Comparison of ENCODE assay signal across 8 mouse cellular contexts in genomic region chr12:101958960-101959780, GRCm38 (mm10). TPM values are rescaled to one million over a fixed set of nuclear protein-coding genes. Genes with fewer than 3 reads are reported as not detected.
A peak's percentile ranks its signal among the peaks of the same experiment; 100 is the strongest.
DNase-seq lines count a peak whose midpoint lies in the region; ATAC-seq and TF ChIP-seq lines count a peak whose summit lies in the region.
"Not testable (repeated sequence)": the region's sequence is repeated elsewhere in the genome, so short reads cannot be mapped to it uniquely, and the experiment has no call there.

No protein-coding gene starts in this region.

- not testable (repeated sequence) for DNase-seq in CH12.LX (ENCODE audit: extremely low read depth); embryonic facial prominence, embryonic 14.5 days (ENCODE audit: low spot score); heart, adult 2 months; hindbrain, embryonic 14.5 days (ENCODE audit: low spot score); layer of hippocampus, adult 2 months (ENCODE audit: low spot score in 2 of 2)

- not testable (repeated sequence) for H3K27me3 ChIP-seq in CH12.LX (replicated peaks); embryonic facial prominence, embryonic 14.5 days (replicated peaks; ENCODE audit: control insufficient read depth, insufficient read depth, low read length); heart, adult 2 months (ENCODE audit: control insufficient read depth, insufficient read depth, low read length); hindbrain, embryonic 14.5 days (ENCODE audit: control insufficient read depth, insufficient read depth, low read length); liver, embryonic 15.5 days; midbrain, embryonic 12.5 days; stomach, embryonic 14.5 days (ENCODE audit: control insufficient read depth, insufficient read depth, low read length)

- not testable (repeated sequence) for H3K79me2 ChIP-seq in CH12.LX (replicated peaks; ENCODE audit: control insufficient read depth, extremely low read depth, insufficient read depth, poor library complexity, severe bottlenecking); heart, adult 2 months (replicated peaks; ENCODE audit: control insufficient read depth, insufficient read depth, low read length)

- H3K4me1 ChIP-seq in CH12.LX (ENCODE audit: control insufficient read depth in 1 of 2, insufficient read depth in 2 of 2), result peaks cover 8 to 31% of the 10 kb centered on the region in 2 experiments; a peak in 3 of 4 replicates
- H3K4me1 ChIP-seq in embryonic facial prominence, embryonic 14.5 days (ENCODE audit: control insufficient read depth, insufficient read depth, low read length); heart, adult 2 months (ENCODE audit: control insufficient read depth, insufficient read depth, low read length); stomach, embryonic 14.5 days (ENCODE audit: control insufficient read depth, insufficient read depth, low read length): not testable (repeated sequence)
- H3K4me1 ChIP-seq in hindbrain, embryonic 14.5 days (replicated peaks; ENCODE audit: control insufficient read depth, insufficient read depth, low read length), result peaks cover 15% of the 10 kb centered on the region
- H3K4me1 ChIP-seq in liver, embryonic 15.5 days (replicated peaks), result peaks cover 22% of the 10 kb centered on the region
- H3K4me1 ChIP-seq in midbrain, embryonic 12.5 days, result peaks cover 13% of the 10 kb centered on the region

- not testable (repeated sequence) for TF ChIP-seq POLR2A in CH12.LX (IDR thresholded peaks at IDR 0.05; ENCODE audit: low read depth, low read length); heart, adult 2 months (IDR thresholded peaks at IDR 0.05; ENCODE audit: insufficient read depth, low read depth, low read length)

- ATAC-seq in embryonic facial prominence, embryonic 14.5 days (ENCODE audit: low read depth); hindbrain, embryonic 14.5 days (ENCODE audit: low FRiP score); liver, embryonic 15.5 days (ENCODE audit: insufficient read depth); midbrain, embryonic 12.5 days (ENCODE audit: low FRiP score, low read depth); stomach, embryonic 14.5 days (ENCODE audit: insufficient number of reproducible peaks, insufficient read depth, low FRiP score, low read depth): not testable (repeated sequence)

- not testable (repeated sequence) for H3K9me3 ChIP-seq in CH12.LX (replicated peaks; ENCODE audit: low read length); embryonic facial prominence, embryonic 14.5 days (ENCODE audit: control insufficient read depth, low read length); hindbrain, embryonic 14.5 days (ENCODE audit: control insufficient read depth, low read length); liver, embryonic 15.5 days (replicated peaks); midbrain, embryonic 12.5 days; stomach, embryonic 14.5 days (ENCODE audit: control insufficient read depth, low read depth, low read length)

- peak; percentile 65 for TF ChIP-seq EP300 in CH12.LX (IDR thresholded peaks at IDR 0.05; ENCODE audit: low read length)
- not testable (repeated sequence) for TF ChIP-seq EP300 in heart, adult 2 months (IDR thresholded peaks at IDR 0.05; ENCODE audit: insufficient read depth, low read depth, low read length)

- H3K27ac ChIP-seq in CH12.LX (ENCODE audit: insufficient read depth, low read depth), result 0 out of 2 replicates have a peak overlapping the region, but pooled peaks have one; percentile 58
- not testable (repeated sequence) for H3K27ac ChIP-seq in embryonic facial prominence, embryonic 14.5 days (replicated peaks; ENCODE audit: low read depth, low read length); heart, adult 2 months; hindbrain, embryonic 14.5 days; midbrain, embryonic 12.5 days (replicated peaks); stomach, embryonic 14.5 days (ENCODE audit: low read length)
- H3K27ac ChIP-seq in layer of hippocampus, adult 2 months, result 0 out of 2 replicates have a peak overlapping the region, but pooled peaks have one; percentile 49
- 0 out of 2 replicates have a peak overlapping the region, but pooled peaks have one; percentile 51 for H3K27ac ChIP-seq in liver, embryonic 15.5 days (replicated peaks)

- dilution Hi-C loops in CH12.LX (cut with MboI; ENCODE audit: extremely low pct_ligation_motif_present, extremely low pct_unique_long_range_greater_than_20kb, low sequenced_read_pairs), result not testable (repeated sequence)

- in situ Hi-C loops in CH12.LX (cut with MboI; ENCODE audit: low pct_ligation_motif_present, low pct_unique_long_range_greater_than_20kb, low sequenced_read_pairs), result not testable (repeated sequence)

- not testable (repeated sequence) for H3K36me3 ChIP-seq in CH12.LX (replicated peaks in 1 of 2; ENCODE audit: control insufficient read depth in 1 of 2, insufficient read depth in 1 of 2, low read length in 1 of 2); embryonic facial prominence, embryonic 14.5 days (ENCODE audit: control insufficient read depth, insufficient read depth, low read length); heart, adult 2 months (ENCODE audit: control insufficient read depth, insufficient read depth, low read length); hindbrain, embryonic 14.5 days (replicated peaks; ENCODE audit: control insufficient read depth, insufficient read depth); liver, embryonic 15.5 days (replicated peaks); midbrain, embryonic 12.5 days; stomach, embryonic 14.5 days (ENCODE audit: control insufficient read depth, insufficient read depth, low read length)

- TF ChIP-seq CTCF in CH12.LX (conservative IDR thresholded peaks at IDR 0.05 in 1 of 2, IDR thresholded peaks at IDR 0.05 in 1 of 2; ENCODE audit: low read depth in 2 of 2, low read length in 2 of 2); heart, adult 2 months (IDR thresholded peaks at IDR 0.05); layer of hippocampus, adult 2 months (conservative IDR thresholded peaks at IDR 0.05): not testable (repeated sequence)

- H3K4me3 ChIP-seq in CH12.LX (replicated peaks in 1 of 3; ENCODE audit: low read depth in 2 of 3, low read length in 2 of 3, poor library complexity in 1 of 3), result peak overlapping the region in 1 of 3 experiments; percentile 92
- H3K4me3 ChIP-seq in embryonic facial prominence, embryonic 14.5 days (ENCODE audit: low read depth, low read length); hindbrain, embryonic 14.5 days (replicated peaks; ENCODE audit: low read length); layer of hippocampus, adult 2 months; midbrain, embryonic 12.5 days: not testable (repeated sequence)
- H3K4me3 ChIP-seq in heart, adult 2 months, result peak overlapping the region; percentile 99; the same call in 1 of the 2 replicates
- H3K4me3 ChIP-seq in liver, embryonic 15.5 days (replicated peaks), result peak overlapping the region; percentile 93
- 0 out of 2 replicates have a peak overlapping the region, but pooled peaks have one; percentile 80 for H3K4me3 ChIP-seq in stomach, embryonic 14.5 days (ENCODE audit: low read depth, low read length)

- intact Hi-C loops in heart, adult 2 months (cut with DNase I), result loop anchor here (1.0 to 2.0 kb wide), 4 partner anchors 16 to 876 kb away; partner anchors contain the start of genes Cpsf2, Ppp4r3a and Trip11

- peak overlapping the region; percentile 95 for H3K4me2 ChIP-seq in CH12.LX (ENCODE audit: insufficient read depth, low read depth, poor library complexity, severe bottlenecking)
- H3K4me2 ChIP-seq in embryonic facial prominence, embryonic 14.5 days (ENCODE audit: low read depth, low read length), result peak overlapping the region; percentile 56
- H3K4me2 ChIP-seq in hindbrain, embryonic 14.5 days (replicated peaks), result peak overlapping the region; percentile 67; the same call in 1 of the 2 replicates
- H3K4me2 ChIP-seq in liver, embryonic 15.5 days, result peak overlapping the region; percentile 80
- peak overlapping the region; percentile 63; the same call in 1 of the 2 replicates for H3K4me2 ChIP-seq in midbrain, embryonic 12.5 days (replicated peaks)
- H3K4me2 ChIP-seq in stomach, embryonic 14.5 days (replicated peaks; ENCODE audit: low read depth, low read length), result peak overlapping the region; percentile 39

- 92% methylated on average over 5 of the region's 5 CpGs for WGBS in embryonic facial prominence, embryonic 14.5 days
- 87% methylated on average over 5 of the region's 5 CpGs for WGBS in heart, adult 2 months
- WGBS in hindbrain, embryonic 14.5 days, result 89% methylated on average over 5 of the region's 5 CpGs
- WGBS in liver, embryonic 15.5 days (ENCODE audit: insufficient replicate concordance), result 70% methylated on average over 5 of the region's 5 CpGs
- WGBS in midbrain, embryonic 12.5 days, result 91% methylated on average over 5 of the region's 5 CpGs
- 86% methylated on average over 5 of the region's 5 CpGs for WGBS in stomach, embryonic 14.5 days

- H3K9ac ChIP-seq in CH12.LX (ENCODE audit: insufficient read depth, low read depth), result peak overlapping the region; percentile 85
- H3K9ac ChIP-seq in embryonic facial prominence, embryonic 14.5 days (ENCODE audit: low read depth, low read length), result 0 out of 2 replicates have a peak overlapping the region, but pooled peaks have one; percentile 32
- not testable (repeated sequence) for H3K9ac ChIP-seq in heart, adult 2 months (ENCODE audit: low read depth, low read length); hindbrain, embryonic 14.5 days; midbrain, embryonic 12.5 days (replicated peaks); stomach, embryonic 14.5 days (replicated peaks; ENCODE audit: low read depth, low read length)
- peak overlapping the region; percentile 26; the same call in 1 of the 2 replicates for H3K9ac ChIP-seq in liver, embryonic 15.5 days

- TF ChIP-seq RAD21 in CH12.LX (IDR thresholded peaks at IDR 0.05; ENCODE audit: low read depth, low read length), result not testable (repeated sequence)

RNA-seq across cellular contexts. Expression of gene Atxn3, which starts 1.1 kb away (rescaled TPM):
- total RNA-seq in CH12.LX (2012; rRNA removed) (10.8 and 11.2 TPM in 2 replicates), CH12.LX (2014; rRNA removed) (24.4 and 25.8 TPM in 2 replicates)
- polyA plus RNA-seq in CH12.LX (2012; ENCODE audit: insufficient read length, low read depth), result 19.9 and 21.8 TPM in 2 replicates
- polyA plus RNA-seq in embryonic facial prominence, embryonic 14.5 days (2014; fragmentation: Nextera tagmentation; extraction: Ambion mirVana), result 11.3 and 13.2 TPM in 2 replicates
- total RNA-seq in heart, adult 2 months (2021), result 10 to 100 TPM in 1 of 2 experiments, 1 to 10 TPM in 1; 7.2 to 10.2 TPM
- 2.6 and 5.9 TPM in 2 replicates for polyA plus RNA-seq in heart, adult 2 months (2012; rRNA removed)
- polyA plus RNA-seq in hindbrain, embryonic 14.5 days (2014; fragmentation: Nextera tagmentation; extraction: Ambion mirVana), result 13.6 and 14.6 TPM in 2 replicates
- total RNA-seq in layer of hippocampus, adult 2 months (2021), result 10 to 100 TPM; 20.2 to 23.4 TPM
- 7.6 and 10.5 TPM in 2 replicates for polyA plus RNA-seq in liver, embryonic 15.5 days (2015; fragmentation: Nextera tagmentation; extraction: Ambion mirVana)
- 19.9 and 22.3 TPM in 2 replicates for polyA plus RNA-seq in midbrain, embryonic 12.5 days (2016; fragmentation: Nextera tagmentation; extraction: Ambion mirVana)
- 15.5 and 18.2 TPM in 2 replicates for polyA plus RNA-seq in stomach, embryonic 14.5 days (2014; fragmentation: Nextera tagmentation; extraction: Ambion mirVana)

RNA-seq across cellular contexts. Expression of gene Cpsf2, which starts 16.6 kb away (rescaled TPM):
- total RNA-seq in CH12.LX (2012; rRNA removed) (32.7 and 38.1 TPM in 2 replicates), CH12.LX (2014; rRNA removed) (42.0 and 45.5 TPM in 2 replicates)
- 34.6 and 36.1 TPM in 2 replicates for polyA plus RNA-seq in CH12.LX (2012; ENCODE audit: insufficient read length, low read depth)
- 27.3 and 29.2 TPM in 2 replicates for polyA plus RNA-seq in embryonic facial prominence, embryonic 14.5 days (2014; fragmentation: Nextera tagmentation; extraction: Ambion mirVana)
- 10 to 100 TPM; 12.3 to 13.3 TPM for total RNA-seq in heart, adult 2 months (2021)
- 3.7 and 7.0 TPM in 2 replicates for polyA plus RNA-seq in heart, adult 2 months (2012; rRNA removed)
- 32.6 and 34.9 TPM in 2 replicates for polyA plus RNA-seq in hindbrain, embryonic 14.5 days (2014; fragmentation: Nextera tagmentation; extraction: Ambion mirVana)
- 10 to 100 TPM; 26.3 to 27.4 TPM for total RNA-seq in layer of hippocampus, adult 2 months (2021)
- polyA plus RNA-seq in liver, embryonic 15.5 days (2015; fragmentation: Nextera tagmentation; extraction: Ambion mirVana), result 14.8 and 16.5 TPM in 2 replicates
- polyA plus RNA-seq in midbrain, embryonic 12.5 days (2016; fragmentation: Nextera tagmentation; extraction: Ambion mirVana), result 38.1 and 39.1 TPM in 2 replicates
- polyA plus RNA-seq in stomach, embryonic 14.5 days (2014; fragmentation: Nextera tagmentation; extraction: Ambion mirVana), result 29.0 and 32.6 TPM in 2 replicates

RNA-seq across cellular contexts. Expression of gene Trip11, which starts 46.1 kb away (rescaled TPM):
- 12.8 and 13.3 TPM in 2 replicates for total RNA-seq in CH12.LX (2012; rRNA removed)
- 5.1 and 5.5 TPM in 2 replicates for total RNA-seq in CH12.LX (2014; rRNA removed)
- 8.0 and 10.4 TPM in 2 replicates for polyA plus RNA-seq in CH12.LX (2012; ENCODE audit: insufficient read length, low read depth)
- polyA plus RNA-seq in embryonic facial prominence, embryonic 14.5 days (2014; fragmentation: Nextera tagmentation; extraction: Ambion mirVana), result 22.2 and 26.0 TPM in 2 replicates
- 10 to 100 TPM; 36.6 to 40.0 TPM for total RNA-seq in heart, adult 2 months (2021)
- 4.7 and 9.5 TPM in 2 replicates for polyA plus RNA-seq in heart, adult 2 months (2012; rRNA removed)
- polyA plus RNA-seq in hindbrain, embryonic 14.5 days (2014; fragmentation: Nextera tagmentation; extraction: Ambion mirVana), result 20.9 and 23.9 TPM in 2 replicates
- total RNA-seq in layer of hippocampus, adult 2 months (2021), result 10 to 100 TPM; 31.8 to 32.9 TPM
- 8.5 and 9.3 TPM in 2 replicates for polyA plus RNA-seq in liver, embryonic 15.5 days (2015; fragmentation: Nextera tagmentation; extraction: Ambion mirVana)
- polyA plus RNA-seq in midbrain, embryonic 12.5 days (2016; fragmentation: Nextera tagmentation; extraction: Ambion mirVana), result 22.5 and 26.6 TPM in 2 replicates
- polyA plus RNA-seq in stomach, embryonic 14.5 days (2014; fragmentation: Nextera tagmentation; extraction: Ambion mirVana), result 40.2 and 40.9 TPM in 2 replicates

Comparison
In these comparisons a context has a peak if more than half of its experiments do, and no peak if none do; other contexts are left out.
1. H3K4me2 ChIP-seq: peak in every context shown above with its lines; median percentile 95 in CH12.LX; 80 in liver, embryonic 15.5 days; 67 in hindbrain, embryonic 14.5 days; 63 in midbrain, embryonic 12.5 days; 56 in embryonic facial prominence, embryonic 14.5 days; 39 in stomach, embryonic 14.5 days.